ENCODE assay signal across 27 mouse cellular contexts in genomic region chr16:4837631-4838030, GRCm38 (mm10). TPM values are rescaled to one million over a fixed set of nuclear protein-coding genes. Genes with fewer than 3 reads are reported as not detected.
A peak's percentile ranks its signal among the peaks of the same experiment; 100 is the strongest.
DNase-seq lines count a peak whose midpoint lies in the region; ATAC-seq and TF ChIP-seq lines count a peak whose summit lies in the region.
"Had no signal": no experiment of that assay in that cellular context is flagged by ENCODE, and none has a peak within 500 bp of the region (broad histone marks: within the 10 kb centered on the region; RNA-seq: fewer than 3 reads in every experiment).

No protein-coding gene starts in this region.

- no peak overlapping the region for H3K4me2 ChIP-seq in CH12.LX (ENCODE audit: insufficient read depth, low read depth, poor library complexity, severe bottlenecking)
- no peak overlapping the region for H3K4me2 ChIP-seq in lung, postnatal 0 days (replicated peaks; ENCODE audit: low read depth, low read length)
- H3K4me2 ChIP-seq: embryonic facial prominence, embryonic 12.5 days; embryonic facial prominence, embryonic 15.5 days; heart, embryonic 11.5 days; hindbrain, embryonic 12.5 days; hindbrain, embryonic 15.5 days had no signal

- 84% methylated on average over 3 of the region's 3 CpGs for WGBS in lung, postnatal 0 days

- dilution Hi-C loops in CH12.LX (cut with MboI; ENCODE audit: extremely low pct_ligation_motif_present, extremely low pct_unique_long_range_greater_than_20kb, low sequenced_read_pairs): no loop called here

- ATAC-seq in lung, postnatal 0 days: no peak
- ATAC-seq: activated CD4-positive, CD25-positive, alpha-beta regulatory T cell, adult 4 months; forebrain, embryonic 14.5 days; forebrain, postnatal 0 days; intestine, postnatal 0 days had no signal

- intact Hi-C loops in left cerebral cortex, postnatal 4 days (cut with DNase I): no loop called here

- TF ChIP-seq CTCF in testis, adult 2 months (IDR thresholded peaks at IDR 0.05; ENCODE audit: control insufficient read depth, insufficient read depth, insufficient replicate concordance, low read depth, low read length): no peak
- TF ChIP-seq CTCF in CH12.LX (conservative IDR thresholded peaks at IDR 0.05 in 1 of 2, IDR thresholded peaks at IDR 0.05 in 1 of 2; ENCODE audit: low read depth in 2 of 2, low read length in 2 of 2): no peak
- TF ChIP-seq CTCF in lung, postnatal 0 days (IDR thresholded peaks at IDR 0.05): no peak

- no peak for TF ChIP-seq EP300 in CH12.LX (IDR thresholded peaks at IDR 0.05; ENCODE audit: low read length)
- no peak for TF ChIP-seq EP300 in lung, postnatal 0 days (IDR thresholded peaks at IDR 0.05)

- DNase-seq in testis, postnatal 14 days (ENCODE audit: low spot score): no peak
- DNase-seq in CH12.LX (ENCODE audit: extremely low read depth): no peak
- peak; percentile 71 for DNase-seq in brain, adult 2 months (ENCODE audit: low read depth, low spot score)
- DNase-seq in lung, postnatal 0 days (ENCODE audit: low spot score): no peak
- DNase-seq in left cerebral cortex, postnatal 4 days: no peak
- DNase-seq: adrenal gland, postnatal 14 days; B cell, adult 2 months; cerebellum, adult 18-20 months; cerebellum, adult 9-11 months; cerebellum, postnatal 25 days; forebrain, postnatal 0 days; gastrocnemius, postnatal 14 days; heart, adult 11 months had no signal

- no peak for TF ChIP-seq RAD21 in CH12.LX (IDR thresholded peaks at IDR 0.05; ENCODE audit: low read depth, low read length)

- peak overlapping the region; percentile 31; the same call in 1 of the 2 replicates for H3K4me3 ChIP-seq in testis, adult 2 months (ENCODE audit: control insufficient read depth, low read depth, low read length)
- H3K4me3 ChIP-seq in CH12.LX (replicated peaks in 1 of 3; ENCODE audit: low read depth in 2 of 3, low read length in 2 of 3, poor library complexity in 1 of 3): no peak overlapping the region
- H3K4me3 ChIP-seq in lung, postnatal 0 days (ENCODE audit: low read depth, low read length): no peak overlapping the region
- H3K4me3 ChIP-seq: embryonic facial prominence, embryonic 12.5 days; embryonic facial prominence, embryonic 15.5 days; hindbrain, embryonic 12.5 days; hindbrain, embryonic 15.5 days had no signal

- no peak for TF ChIP-seq POLR2A in testis, adult 2 months (IDR thresholded peaks at IDR 0.05; ENCODE audit: control insufficient read depth, low read depth, low read length)
- no peak for TF ChIP-seq POLR2A in CH12.LX (IDR thresholded peaks at IDR 0.05; ENCODE audit: low read depth, low read length)

- no peaks in the 10 kb centered on the region for H3K27me3 ChIP-seq in testis, adult 2 months (ENCODE audit: control insufficient read depth, insufficient read depth, low read length)
- no peaks in the 10 kb centered on the region for H3K27me3 ChIP-seq in CH12.LX (replicated peaks)
- no peaks in the 10 kb centered on the region for H3K27me3 ChIP-seq in lung, postnatal 0 days (replicated peaks; ENCODE audit: insufficient read depth, low read length)
- H3K27me3 ChIP-seq: embryonic facial prominence, embryonic 12.5 days; embryonic facial prominence, embryonic 15.5 days; hindbrain, embryonic 12.5 days; hindbrain, embryonic 15.5 days had no signal

- H3K36me3 ChIP-seq in testis, adult 2 months (ENCODE audit: control insufficient read depth, insufficient read depth, low read length): no peaks in the 10 kb centered on the region
- no peaks in the 10 kb centered on the region for H3K36me3 ChIP-seq in CH12.LX (replicated peaks in 1 of 2; ENCODE audit: control insufficient read depth in 1 of 2, insufficient read depth in 1 of 2, low read length in 1 of 2)
- no peaks in the 10 kb centered on the region for H3K36me3 ChIP-seq in lung, postnatal 0 days (ENCODE audit: insufficient read depth, low read length)
- H3K36me3 ChIP-seq: embryonic facial prominence, embryonic 12.5 days; embryonic facial prominence, embryonic 15.5 days; hindbrain, embryonic 12.5 days; hindbrain, embryonic 15.5 days had no signal

- H3K9me3 ChIP-seq in CH12.LX (replicated peaks; ENCODE audit: low read length): no peaks in the 10 kb centered on the region
- H3K9me3 ChIP-seq in lung, postnatal 0 days (ENCODE audit: low read length): no peaks in the 10 kb centered on the region
- H3K9me3 ChIP-seq: embryonic facial prominence, embryonic 12.5 days; embryonic facial prominence, embryonic 15.5 days; hindbrain, embryonic 12.5 days; hindbrain, embryonic 15.5 days had no signal

- in situ Hi-C loops in CH12.LX (cut with MboI; ENCODE audit: low pct_ligation_motif_present, low pct_unique_long_range_greater_than_20kb, low sequenced_read_pairs): no loop called here

- no peak overlapping the region for H3K9ac ChIP-seq in CH12.LX (ENCODE audit: insufficient read depth, low read depth)
- no peak overlapping the region for H3K9ac ChIP-seq in lung, postnatal 0 days (replicated peaks; ENCODE audit: low read depth)
- H3K9ac ChIP-seq: embryonic facial prominence, embryonic 12.5 days; embryonic facial prominence, embryonic 15.5 days; forebrain, postnatal 0 days; hindbrain, embryonic 12.5 days; hindbrain, embryonic 15.5 days had no signal

- H3K27ac ChIP-seq in testis, adult 2 months (ENCODE audit: control insufficient read depth, insufficient read depth, low read depth, low read length): no peak overlapping the region
- no peak overlapping the region for H3K27ac ChIP-seq in CH12.LX (ENCODE audit: insufficient read depth, low read depth)
- no peak overlapping the region for H3K27ac ChIP-seq in lung, postnatal 0 days (ENCODE audit: low read length)
- H3K27ac ChIP-seq: embryonic facial prominence, embryonic 12.5 days; embryonic facial prominence, embryonic 15.5 days; hindbrain, embryonic 12.5 days; hindbrain, embryonic 15.5 days had no signal

- H3K79me2 ChIP-seq in CH12.LX (replicated peaks; ENCODE audit: control insufficient read depth, extremely low read depth, insufficient read depth, poor library complexity, severe bottlenecking): no peaks in the 10 kb centered on the region

- H3K4me1 ChIP-seq in testis, adult 2 months (ENCODE audit: control insufficient read depth, insufficient read depth, low read length): peaks cover 3% of the 10 kb centered on the region
- peaks cover 3 to 11% of the 10 kb centered on the region in 2 experiments; a peak in 3 of 4 replicates for H3K4me1 ChIP-seq in CH12.LX (ENCODE audit: control insufficient read depth in 1 of 2, insufficient read depth in 2 of 2)
- no peaks in the 10 kb centered on the region; the same call in 1 of the 2 replicates for H3K4me1 ChIP-seq in lung, postnatal 0 days (ENCODE audit: insufficient read depth, low read depth, low read length)
- H3K4me1 ChIP-seq: embryonic facial prominence, embryonic 12.5 days; embryonic facial prominence, embryonic 15.5 days; hindbrain, embryonic 12.5 days; hindbrain, embryonic 15.5 days had no signal

TF ChIP-seq in CH12.LX, 34 proteins besides CTCF, POLR2A, EP300 and RAD21:
- TF ChIP-seq POLR2AphosphoS2 (IDR thresholded peaks at IDR 0.05; ENCODE audit: low read depth, low read length): no peak
- TF ChIP-seq HCFC1 (IDR thresholded peaks at IDR 0.05; ENCODE audit: low read depth, low read length): no peak
- TF ChIP-seq JUN (IDR thresholded peaks at IDR 0.05; ENCODE audit: insufficient read depth, low read depth, low read length): 0 out of 2 replicates have a peak, but pooled peaks have one; percentile 20
- no peak for TF ChIP-seq MEF2A (IDR thresholded peaks at IDR 0.05; ENCODE audit: borderline replicate concordance, low read depth, low read length)
- TF ChIP-seq JUND (conservative IDR thresholded peaks at IDR 0.05; ENCODE audit: low read depth, low read length): no peak
- TF ChIP-seq MAFK (IDR thresholded peaks at IDR 0.05; ENCODE audit: insufficient replicate concordance, low read length): no peak
- no peak for TF ChIP-seq ETS1 (conservative IDR thresholded peaks at IDR 0.05; ENCODE audit: low read depth, low read length)
- peak; percentile 23; the same call in 1 of the 2 replicates for TF ChIP-seq IRF4 (IDR thresholded peaks at IDR 0.05; ENCODE audit: low read depth, low read length)
- no peak for TF ChIP-seq NRF1 (IDR thresholded peaks at IDR 0.05; ENCODE audit: low read depth, low read length)
- TF ChIP-seq KAT2A (IDR thresholded peaks at IDR 0.05; ENCODE audit: insufficient replicate concordance, low read length): no peak

RNA-seq across cellular contexts. Expression of gene 4930562C15Rik, which starts 2.4 kb away (rescaled TPM):
- polyA plus RNA-seq in testis, adult 2 months (2012; rRNA removed): 55.3 and 61.1 TPM in 2 replicates
- total RNA-seq in CH12.LX (2012; rRNA removed) (0.04 and 0.13 TPM in 2 replicates), CH12.LX (2014; rRNA removed) (0.11 and 0.20 TPM in 2 replicates)
- polyA plus RNA-seq in CH12.LX (2012; ENCODE audit: insufficient read length, low read depth): 0.59 and 0.80 TPM in 2 replicates
- polyA plus RNA-seq in lung, postnatal 0 days (2015; fragmentation: Nextera tagmentation; extraction: Ambion mirVana): 2.2 and 2.4 TPM in 2 replicates
- total RNA-seq in left cerebral cortex, postnatal 4 days (2021): not detected
- total RNA-seq: adrenal gland, postnatal 14 days; common myeloid progenitor, adult 5-6 weeks; forebrain, postnatal 0 days; gastrocnemius, adult 18-20 months; gastrocnemius, postnatal 14 days; gastrocnemius, postnatal 4 days; heart, adult 8-10 months; heart, postnatal 25 days had no signal
- polyA plus RNA-seq: intestine, postnatal 0 days had no signal

RNA-seq across cellular contexts. Expression of gene Ubald1, which starts 42.5 kb away (rescaled TPM):
- 65.2 and 75.6 TPM in 2 replicates for polyA plus RNA-seq in testis, adult 2 months (2012; rRNA removed)
- total RNA-seq in CH12.LX (2012; rRNA removed): 11.6 and 12.9 TPM in 2 replicates
- 7.2 and 9.6 TPM in 2 replicates for total RNA-seq in CH12.LX (2014; rRNA removed)
- 48.7 and 53.7 TPM in 2 replicates for polyA plus RNA-seq in CH12.LX (2012; ENCODE audit: insufficient read length, low read depth)
- polyA plus RNA-seq in lung, postnatal 0 days (2015; fragmentation: Nextera tagmentation; extraction: Ambion mirVana): 33.7 and 39.5 TPM in 2 replicates
- 10 to 100 TPM; 58.5 to 59.1 TPM for total RNA-seq in left cerebral cortex, postnatal 4 days (2021)

RNA-seq across cellular contexts. Expression of gene Cdip1, which starts 47.5 kb away (rescaled TPM):
- polyA plus RNA-seq in testis, adult 2 months (2012; rRNA removed): 55.2 and 57.0 TPM in 2 replicates
- 28.0 and 28.7 TPM in 2 replicates for total RNA-seq in CH12.LX (2012; rRNA removed)
- total RNA-seq in CH12.LX (2014; rRNA removed): 20.0 and 22.3 TPM in 2 replicates
- 18.5 and 22.2 TPM in 2 replicates for polyA plus RNA-seq in CH12.LX (2012; ENCODE audit: insufficient read length, low read depth)
- polyA plus RNA-seq in lung, postnatal 0 days (2015; fragmentation: Nextera tagmentation; extraction: Ambion mirVana): 57.5 and 68.2 TPM in 2 replicates
- 10 to 100 TPM; 89.0 to 93.5 TPM for total RNA-seq in left cerebral cortex, postnatal 4 days (2021)

RNA-seq across cellular contexts. Expression of gene Mgrn1, which starts 48.4 kb away (rescaled TPM):
- polyA plus RNA-seq in testis, adult 2 months (2012; rRNA removed): 29.1 and 29.6 TPM in 2 replicates
- total RNA-seq in CH12.LX (2012; rRNA removed) (14.1 and 16.9 TPM in 2 replicates), CH12.LX (2014; rRNA removed) (9.0 and 11.7 TPM in 2 replicates)
- polyA plus RNA-seq in CH12.LX (2012; ENCODE audit: insufficient read length, low read depth): 12.9 and 15.5 TPM in 2 replicates
- polyA plus RNA-seq in lung, postnatal 0 days (2015; fragmentation: Nextera tagmentation; extraction: Ambion mirVana): 75.6 and 76.7 TPM in 2 replicates
- total RNA-seq in left cerebral cortex, postnatal 4 days (2021): 100 to 1,000 TPM; 152 to 163 TPM

Comparison
In these comparisons a context has a peak if more than half of its experiments do, and no peak if none do; other contexts are left out.
1. RNA of gene 4930562C15Rik, which starts 2.4 kb away (polyA plus RNA-seq): 55.3 to 61.1 TPM in testis, adult 2 months; 2.2 to 2.4 TPM in lung, postnatal 0 days and 0.59 to 0.80 TPM in CH12.LX; every median in the first group is over 10 times any median in the second.